Mouse (Mus musculus): Measurements from ENCODE around the gene Klrc2.
"Not testable (repeated sequence)": the region's sequence is repeated elsewhere in the genome, so short reads cannot be mapped to it uniquely, and the experiment has no call there.

The Klrc2 gene

GRCm38 (mm10) chr6:129660589-129660988 lies at the start of gene Klrc2:
Gene Klrc2 (minus strand): TSS chr6:129660689.
- not testable (repeated sequence) for DNase-seq

- not testable (repeated sequence) for DNase-seq
These were observed 30.9 kb upstream of the Klrc2 start for GRCm38 (mm10) chr6:129691436-129691835.

GRCm38 (mm10) chr6:129680379-129680778 lies 19.9 kb upstream of the Klrc2 start:
- DNase-seq, result no peak

DNA sequence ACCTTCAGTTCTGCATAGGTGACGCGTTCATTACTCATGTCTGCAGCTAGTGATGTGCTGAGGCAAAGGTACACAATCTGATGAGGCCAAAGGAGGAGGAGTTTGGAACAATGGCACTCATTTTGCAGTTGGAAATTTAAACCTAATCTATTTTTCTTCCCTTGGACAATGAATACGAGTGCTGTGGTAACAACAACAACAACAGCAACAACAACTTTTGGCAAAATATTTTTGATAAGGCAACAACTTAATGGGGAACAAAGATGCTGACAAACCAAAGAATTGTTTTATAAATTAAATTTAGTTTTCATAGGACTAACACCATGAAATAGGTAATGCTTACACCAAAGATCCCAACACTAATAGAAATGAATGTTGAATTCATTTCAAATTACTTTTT lies 18.4 kb upstream of the Klrc2 start, which contains the start of gene Klrc1:
Klrc1 (minus strand) TSS at position 101 of the 400 bp plus-strand sequence.
- DNase-seq, result no peak

- DNase-seq, result not testable (repeated sequence)
These were observed 812 bp upstream of the Klrc2 start for GRCm38 (mm10) chr6:129661301-129661700.

- not testable (repeated sequence) for DNase-seq
These were observed 16.4 kb downstream of the Klrc2 start for GRCm38 (mm10) chr6:129644054-129644453.

DNA sequence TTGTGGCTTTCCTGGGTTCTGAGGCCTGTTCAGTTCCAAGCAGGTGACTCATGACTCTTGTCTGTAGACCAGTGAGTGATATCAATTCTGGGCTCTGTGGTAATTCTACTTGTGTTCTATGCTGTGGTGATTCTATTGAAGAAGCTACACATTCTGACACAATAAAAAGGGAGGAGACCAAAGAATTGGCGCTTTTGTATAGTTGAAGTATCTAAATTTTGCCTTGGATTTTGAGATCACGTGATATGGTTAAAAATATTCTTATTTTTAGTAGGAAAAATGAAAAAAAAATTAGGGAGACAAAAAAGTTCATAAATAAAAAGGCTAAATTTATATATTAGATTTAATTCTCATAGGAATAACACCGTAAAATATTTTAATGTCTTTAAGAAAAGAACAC lies 17.3 kb downstream of the Klrc2 start, which contains the start of gene Klrc3:
Klrc3 (minus strand) TSS at position 101 of the 400 bp plus-strand sequence.
- DNase-seq, result not testable (repeated sequence)

DNA sequence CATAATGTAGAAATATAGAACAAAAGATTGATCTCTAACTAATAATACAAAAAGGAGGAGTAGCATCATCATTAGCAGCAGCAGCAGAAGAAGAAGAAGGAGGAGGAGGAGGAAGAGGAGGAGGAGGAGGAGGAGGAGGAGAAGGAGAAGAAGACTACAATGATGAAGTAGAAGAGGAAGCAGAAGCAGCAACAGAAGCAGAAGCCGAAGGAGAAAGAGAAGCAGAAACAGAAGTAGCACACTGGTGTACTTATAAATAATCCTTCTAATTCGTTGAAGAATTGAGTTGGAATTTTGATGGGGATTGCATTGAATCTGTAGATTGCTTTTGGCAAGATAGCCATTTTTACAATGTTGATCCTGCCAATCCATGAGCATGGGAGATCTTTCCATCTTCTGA lies 29.4 kb downstream of the Klrc2 start:
- not testable (repeated sequence) for DNase-seq

DNA sequence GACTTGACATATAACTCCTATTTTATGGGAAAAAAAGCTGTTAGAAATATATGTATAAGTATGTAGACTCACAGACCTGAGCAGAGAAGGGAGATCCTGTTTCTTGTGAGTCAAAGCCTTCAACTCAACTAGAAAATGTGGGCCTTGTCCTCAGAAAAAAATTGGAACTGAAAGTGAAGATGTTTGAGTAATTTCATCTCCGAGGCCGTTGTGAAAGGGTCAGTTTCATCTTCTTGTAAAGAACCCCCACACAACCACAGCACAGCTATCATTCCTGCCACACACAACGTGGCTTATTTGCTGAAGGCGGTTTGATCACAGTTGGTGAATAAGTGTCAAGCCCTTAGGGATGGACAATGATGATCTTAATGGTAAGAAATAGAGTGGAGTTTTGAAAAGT lies 36.8 kb downstream of the Klrc2 start, which contains the start of gene Klrk1:
Klrk1 (minus strand) TSS at position 130 of the 400 bp plus-strand sequence.
- no peak for DNase-seq

DNA sequence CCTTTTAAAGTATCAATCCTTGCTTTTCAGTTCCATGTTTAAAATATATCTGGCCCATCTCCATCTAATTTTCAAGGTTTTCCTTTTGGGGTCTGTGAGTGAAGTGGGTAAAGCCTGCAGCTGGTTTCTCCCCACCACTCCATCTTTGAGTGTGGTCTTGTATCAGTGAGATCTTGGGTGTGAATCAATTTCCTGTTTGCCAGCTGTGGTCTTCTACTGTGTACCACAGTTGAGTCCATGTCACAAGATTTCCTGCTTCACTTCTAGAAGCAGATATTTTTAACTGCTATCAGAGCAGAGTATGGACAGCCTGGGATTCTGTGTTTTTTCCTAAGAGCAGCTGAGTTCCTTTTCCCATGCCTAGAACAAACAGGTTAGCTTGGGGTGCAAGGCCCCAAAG lies 52.1 kb downstream of the Klrc2 start:
- DNase-seq, result no peak
